Mouse (Mus musculus) erythroid progenitor cell, adult 5-6 weeks (primary cell): ENCODE results near the gene Ccdc88b. TPM values are rescaled to one million over a fixed set of nuclear protein-coding genes. Genes with fewer than 3 reads are reported as not detected.
A peak's percentile ranks its signal among the peaks of the same experiment; 100 is the strongest.

Experiments
- ATAC-seq: replicated peaks from 2 replicates; pipeline ENCODE4 v1.8.0; 2016; ENCODE audit warnings: moderate number of reproducible peaks, mild to moderate bottlenecking, moderate TSS enrichment, inconsistent platforms; ENCODE audit not compliant: poor library complexity, low FRiP score, severe bottlenecking
- total RNA-seq, 2 experiments: library from RNA; stranded (forward) in 1 of 2; stranded (reverse) in 1 of 2; fragments of 150-400 nt in 1 of 2; fragments of 186-747, 209-891 nt in 1 of 2; gene quantifications; 2 replicates each; pipeline versions ENCODE4 v1.2.3 to v1.2.4; 2015 to 2017; ENCODE audit warnings: low replicate concordance in 2 of 2

Ccdc88b gene
- total RNA-seq, 2 experiments from 2014 or later, result 4.2 to 6.4 TPM

- ATAC-seq, result no peak
Observed at GRCm38 (mm10) chr19:6859032-6859651, 1.1 kb upstream of the Ccdc88b start.

- no peak for ATAC-seq
Observed at GRCm38 (mm10) chr19:6857391-6858005, 513 bp downstream of the Ccdc88b start.

GRCm38 (mm10) chr19:6857003-6857360, 1.0 kb downstream of the Ccdc88b start:
- no peak for ATAC-seq

- no peak for ATAC-seq
Observed at GRCm38 (mm10) chr19:6856281-6857002, 1.6 kb downstream of the Ccdc88b start.

- no peak for ATAC-seq
Observed at GRCm38 (mm10) chr19:6855225-6856031, 2.6 kb downstream of the Ccdc88b start.

GRCm38 (mm10) chr19:6854658-6855057, 3.4 kb downstream of the Ccdc88b start:
- no peak for ATAC-seq

- no peak for ATAC-seq
Observed at GRCm38 (mm10) chr19:6853903-6854302, 4.1 kb downstream of the Ccdc88b start.

- ATAC-seq, result no peak
Observed at GRCm38 (mm10) chr19:6852393-6853305, 5.4 kb downstream of the Ccdc88b start.

- no peak for ATAC-seq
Observed at GRCm38 (mm10) chr19:6851497-6851896, 6.5 kb downstream of the Ccdc88b start.

GRCm38 (mm10) chr19:6849506-6850068, 8.4 kb downstream of the Ccdc88b start:
- no peak for ATAC-seq

GRCm38 (mm10) chr19:6847841-6848517, 10.0 kb downstream of the Ccdc88b start:
- ATAC-seq, result no peak

- no peak for ATAC-seq
Observed at GRCm38 (mm10) chr19:6846050-6846449, 12.0 kb downstream of the Ccdc88b start.

- ATAC-seq, result no peak
Observed at GRCm38 (mm10) chr19:6842353-6842752, 15.7 kb downstream of the Ccdc88b start.

- ATAC-seq, result no peak
Observed at GRCm38 (mm10) chr19:6841292-6841597, 16.8 kb downstream of the Ccdc88b start.

GRCm38 (mm10) chr19:6840475-6841291, 17.3 kb downstream of the Ccdc88b start, which contains the start of gene Rps6ka4:
Gene Rps6ka4 (minus strand): TSS chr19:6840636.
- peak; percentile 83 for ATAC-seq

- no peak for ATAC-seq
Observed at GRCm38 (mm10) chr19:6839615-6840474, 18.2 kb downstream of the Ccdc88b start.

- no peak for ATAC-seq
Observed at GRCm38 (mm10) chr19:6832363-6832762, 25.6 kb downstream of the Ccdc88b start.
